Mouse (Mus musculus) liver, embryonic 11.5 days (tissue): Measurements from ENCODE around the gene Ptgis. TPM values are rescaled to one million over a fixed set of nuclear protein-coding genes. Genes with fewer than 3 reads are reported as not detected.

ENCODE experiments used
- ATAC-seq: fragments of 200-750 bp; cut with Nextera tagmentation; replicated peaks from 2 replicates; pipeline ENCODE4 v1.8.0; 2017; ENCODE audit warnings: moderate number of reproducible peaks, mild to moderate bottlenecking, moderate TSS enrichment, moderate library complexity; ENCODE audit not compliant: low FRiP score
- DNase-seq: peaks from one replicate; pipeline ENCODE4 v3.0.0-alpha.2; 2017; ENCODE audit warnings: low spot score
- H3K27ac ChIP-seq: fragments of 300-500 bp; sonication (generic); 2 replicates; pipeline ENCODE4 v1.5.1; 2014; ENCODE audit warnings: mild to moderate bottlenecking, low read depth, low read length, control low read depth
- H3K27me3 ChIP-seq: fragments of 300-500 bp; sonication (generic); replicated peaks from 2 replicates; pipeline ENCODE4 v1.6.1; 2014; ENCODE audit warnings: low read length, mixed read lengths; ENCODE audit not compliant: control insufficient read depth, insufficient read depth
- H3K36me3 ChIP-seq: fragments of 300-500 bp; sonication (generic); 2 replicates; pipeline ENCODE4 v1.6.1; 2014; ENCODE audit warnings: mild to moderate bottlenecking, low read length, moderate library complexity, mixed read lengths; ENCODE audit not compliant: control insufficient read depth, insufficient read depth
- H3K4me1 ChIP-seq: fragments of 300-500 bp; sonication (generic); replicated peaks from 2 replicates; pipeline ENCODE4 v1.6.1; 2014; ENCODE audit warnings: low read length, mixed read lengths; ENCODE audit not compliant: control insufficient read depth, insufficient read depth
- H3K4me2 ChIP-seq: fragments of 300-500 bp; sonication (generic); 2 replicates; pipeline ENCODE4 v1.6.1; 2014; ENCODE audit warnings: mild to moderate bottlenecking, control low read depth, moderate library complexity
- H3K4me3 ChIP-seq: fragments of 300-500 bp; sonication (generic); 2 replicates; pipeline ENCODE4 v1.5.1; 2014; ENCODE audit warnings: low read depth, low read length, control low read depth
- H3K9ac ChIP-seq: fragments of 300-500 bp; sonication (generic); 2 replicates; pipeline ENCODE4 v1.6.1; 2014; ENCODE audit warnings: low read depth, low read length, control low read depth
- H3K9me3 ChIP-seq: fragments of 300-500 bp; sonication (generic); 2 replicates; pipeline ENCODE4 v1.6.1; 2016; ENCODE audit warnings: low read length, inconsistent platforms, mixed read lengths; ENCODE audit not compliant: control insufficient read depth
- WGBS: fragments of 180-500 bp; shearing (Covaris S2); extraction: QIAGEN DNeasy Blood & Tissue Kit; methylation state at CpG from one replicate; pipeline ENCODE4 v1.1.7; 2014; 5-methylcytosine and 5-hydroxymethylcytosine counted together
- polyA plus RNA-seq: library from polyadenylated mRNA; unstranded; fragments of >200 nt; fragmentation: Nextera tagmentation; extraction: Ambion mirVana; gene quantifications from 2 replicates; pipeline ENCODE4 v1.2.1, GENCODE M21; 2014

The Ptgis gene
- polyA plus RNA-seq, 1 experiment from 2014 or later, result 7.7 TPM

- Histone ChIP-seq H3K9me3 (no peaks in the 10 kb centered on the region), H3K4me3 (no peak overlapping the region), H3K27me3 (peaks cover 46% of the 10 kb centered on the region), H3K36me3 (no peaks in the 10 kb centered on the region), H3K27ac (no peak overlapping the region), H3K9ac (no peak overlapping the region), H3K4me2 (no peak overlapping the region), H3K4me1 (peaks cover 12% of the 10 kb centered on the region)
- ATAC-seq (peak; percentile 95), DNase-seq (no peak)
- WGBS, result 24% methylated on average over 4 of the region's 4 CpGs
These were observed 98.6 kb downstream of the Ptgis start for GRCm38 (mm10) chr2:167141810-167142209.

Other genes with a start within 250 kb of the Ptgis start
- gene Stau1, start 244.3 kb downstream of the Ptgis start, polyA plus RNA-seq, result 57.1 and 59.5 TPM in 2 replicates
- 102 and 103 TPM in 2 replicates for gene Ddx27, start 225.4 kb downstream of the Ptgis start, polyA plus RNA-seq
- 10.1 and 11.2 TPM in 2 replicates for gene Znfx1, start 177.6 kb downstream of the Ptgis start, polyA plus RNA-seq
- 0.12 and 0.73 TPM in 2 replicates for gene Kcnb1, start 50.4 kb downstream of the Ptgis start, polyA plus RNA-seq
- 8.0 and 11.8 TPM in 2 replicates for gene B4galt5, start 108.6 kb upstream of the Ptgis start, polyA plus RNA-seq
- 22.0 and 23.8 TPM in 2 replicates for gene Slc9a8, start 181.1 kb upstream of the Ptgis start, polyA plus RNA-seq